Mouse (Mus musculus) brown adipose tissue, adult 24 weeks (tissue): ENCODE data around the gene Shc3. TPM values are rescaled to one million over a fixed set of nuclear protein-coding genes. Genes with fewer than 3 reads are reported as not detected.

Experiments used
- H3K27ac ChIP-seq: fragments of 200-500 bp; replicated peaks from 2 replicates; pipeline ENCODE4 v1.5.1; 2012; ENCODE audit warnings: low read depth, mild to moderate bottlenecking, low read length
- H3K4me1 ChIP-seq: fragments of 200-500 bp; 2 replicates; pipeline ENCODE4 v1.6.1; 2012; ENCODE audit warnings: low read length, mixed read lengths; ENCODE audit not compliant: control insufficient read depth, insufficient read depth, insufficient read length
- H3K4me3 ChIP-seq: fragments of 200-500 bp; 2 replicates; pipeline ENCODE4 v1.5.1; 2012; ENCODE audit warnings: low read depth, mild to moderate bottlenecking, low read length, moderate library complexity; ENCODE audit not compliant: insufficient read depth
- polyA plus RNA-seq: library from polyadenylated mRNA; stranded (reverse); fragments of >200 nt; gene quantifications from 2 replicates; pipeline ENCODE4 v1.2.4, GENCODE M21; 2012; ENCODE audit not compliant: missing spikeins, insufficient read depth, insufficient read length

The Shc3 gene
- polyA plus RNA-seq, 1 experiment: not detected

GRCm38 (mm10) chr13:51539816-51540215 is 29.4 kb downstream of the Shc3 start:
- H3K4me1 ChIP-seq: no peaks in the 10 kb centered on the region
- no peak overlapping the region for H3K27ac ChIP-seq
- H3K4me3 ChIP-seq: no peak overlapping the region

GRCm38 (mm10) chr13:51535326-51535725 is 33.9 kb downstream of the Shc3 start:
- H3K4me3 ChIP-seq: no peak overlapping the region
- no peak overlapping the region for H3K27ac ChIP-seq
- no peaks in the 10 kb centered on the region for H3K4me1 ChIP-seq

- H3K4me3 ChIP-seq: no peak overlapping the region
- no peaks in the 10 kb centered on the region for H3K4me1 ChIP-seq
- no peak overlapping the region for H3K27ac ChIP-seq
Observed at GRCm38 (mm10) chr13:51526480-51526879, 42.7 kb downstream of the Shc3 start.

- no peaks in the 10 kb centered on the region for H3K4me1 ChIP-seq
- no peak overlapping the region for H3K4me3 ChIP-seq
- no peak overlapping the region for H3K27ac ChIP-seq
Observed at GRCm38 (mm10) chr13:51524316-51524715, 44.9 kb downstream of the Shc3 start.

- Histone ChIP-seq H3K4me3 (no peak overlapping the region), H3K4me1 (no peaks in the 10 kb centered on the region), H3K27ac (no peak overlapping the region)
Observed at GRCm38 (mm10) chr13:51523311-51523710, 45.9 kb downstream of the Shc3 start.

- no peak overlapping the region for H3K27ac ChIP-seq
Observed at GRCm38 (mm10) chr13:51518880-51519279, 50.3 kb downstream of the Shc3 start.

GRCm38 (mm10) chr13:51517943-51518342 is 51.3 kb downstream of the Shc3 start:
- Histone ChIP-seq H3K27ac (no peak overlapping the region), H3K4me3 (no peak overlapping the region), H3K4me1 (no peaks in the 10 kb centered on the region)

More at GRCm38 (mm10) chr13:51518880-51519279, 50.3 kb downstream of the Shc3 start:
- no peaks in the 10 kb centered on the region for H3K4me1 ChIP-seq
- H3K4me3 ChIP-seq: no peak overlapping the region

- Histone ChIP-seq H3K4me3 (no peak overlapping the region), H3K4me1 (no peaks in the 10 kb centered on the region), H3K27ac (no peak overlapping the region)
Observed at GRCm38 (mm10) chr13:51508836-51509235, 60.4 kb downstream of the Shc3 start.

- no peak overlapping the region for H3K4me3 ChIP-seq
- H3K4me1 ChIP-seq: no peaks in the 10 kb centered on the region
- H3K27ac ChIP-seq: no peak overlapping the region
Observed at GRCm38 (mm10) chr13:51505711-51506110, 63.5 kb downstream of the Shc3 start.

GRCm38 (mm10) chr13:51499769-51500168 is 69.5 kb downstream of the Shc3 start:
- Histone ChIP-seq H3K4me3 (no peak overlapping the region), H3K27ac (no peak overlapping the region), H3K4me1 (no peaks in the 10 kb centered on the region)

GRCm38 (mm10) chr13:51493676-51494075 is 75.5 kb downstream of the Shc3 start:
- H3K4me3 ChIP-seq: no peak overlapping the region
- H3K4me1 ChIP-seq: no peaks in the 10 kb centered on the region
- no peak overlapping the region for H3K27ac ChIP-seq

GRCm38 (mm10) chr13:51491649-51492435 is 77.4 kb downstream of the Shc3 start:
- no peak overlapping the region for H3K27ac ChIP-seq
- H3K4me3 ChIP-seq: no peak overlapping the region
- H3K4me1 ChIP-seq: no peaks in the 10 kb centered on the region

GRCm38 (mm10) chr13:51490195-51490594 is 79.0 kb downstream of the Shc3 start:
- Histone ChIP-seq H3K4me1 (no peaks in the 10 kb centered on the region), H3K27ac (no peak overlapping the region), H3K4me3 (no peak overlapping the region)

GRCm38 (mm10) chr13:51488945-51489344 is 80.3 kb downstream of the Shc3 start:
- H3K4me1 ChIP-seq: no peaks in the 10 kb centered on the region
- H3K27ac ChIP-seq: no peak overlapping the region
- no peak overlapping the region for H3K4me3 ChIP-seq

- Histone ChIP-seq H3K4me1 (no peaks in the 10 kb centered on the region), H3K27ac (no peak overlapping the region), H3K4me3 (no peak overlapping the region)
Observed at GRCm38 (mm10) chr13:51485291-51485690, 83.9 kb downstream of the Shc3 start.

GRCm38 (mm10) chr13:51482786-51483185 is 86.4 kb downstream of the Shc3 start:
- no peaks in the 10 kb centered on the region for H3K4me1 ChIP-seq
- no peak overlapping the region for H3K4me3 ChIP-seq
- no peak overlapping the region for H3K27ac ChIP-seq
